In the genomic region with DNA sequence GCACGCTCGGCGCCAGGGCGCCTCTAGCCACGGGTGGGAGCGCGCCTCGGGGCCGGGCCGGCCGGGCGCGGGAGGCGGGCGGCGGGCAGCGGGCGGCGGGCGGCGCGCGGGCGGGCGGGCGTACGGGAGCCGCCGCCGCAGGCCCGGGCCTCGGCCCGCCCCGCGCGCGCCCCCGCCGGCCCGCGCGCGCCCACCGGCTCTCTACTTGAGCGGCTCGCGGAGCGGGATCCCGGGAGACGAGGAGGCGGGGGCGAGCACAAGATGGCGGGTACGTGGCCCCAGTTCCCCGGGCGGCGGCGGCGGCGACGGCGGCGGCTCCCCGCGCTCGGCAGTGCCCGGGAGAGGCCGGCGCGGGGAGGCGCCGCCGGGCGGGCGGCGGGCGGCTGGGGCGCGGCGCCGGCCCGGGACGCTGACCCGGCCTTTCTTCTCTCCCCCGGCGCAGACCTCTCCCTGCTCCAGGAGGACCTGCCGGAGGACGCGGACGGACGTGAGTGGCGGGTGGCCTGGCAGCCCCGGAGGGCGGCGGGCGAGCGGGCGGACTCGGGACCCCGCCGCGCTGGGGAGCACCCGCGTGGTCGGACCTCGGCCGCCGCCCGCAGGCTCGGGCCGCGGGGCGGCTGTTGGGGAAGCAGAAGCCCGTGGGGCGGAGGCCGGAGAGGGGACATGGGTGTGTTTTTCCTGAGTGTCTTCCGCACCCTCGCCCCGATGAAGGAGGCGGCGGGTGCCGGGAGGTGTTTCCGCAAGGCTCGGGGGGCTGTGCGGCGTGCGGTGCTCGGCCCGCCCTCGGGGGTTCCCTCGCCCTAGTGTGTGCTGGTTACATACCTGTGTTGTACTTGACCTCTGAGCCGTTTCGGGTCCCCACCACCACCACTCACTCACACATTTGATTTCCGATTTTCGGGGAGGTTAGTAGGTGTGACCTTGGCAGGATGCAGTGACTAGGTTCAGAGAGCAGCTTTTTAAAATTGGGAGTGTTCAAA, we compare ENCODE assay signal across 8 mouse cellular contexts. TPM values are rescaled to one million over a fixed set of nuclear protein-coding genes. Genes with fewer than 3 reads are reported as not detected.
A peak's percentile ranks its signal among the peaks of the same experiment; 100 is the strongest.
DNase-seq lines count a peak whose midpoint lies in the region; ATAC-seq lines count a peak whose summit lies in the region.

No protein-coding gene starts in this region.

- intact Hi-C loops in left cerebral cortex, postnatal 4 days (cut with DNase I) = loop anchor here (10.0 kb wide), 1 partner anchor 79 kb away; no protein-coding TSS in a partner anchor

- ATAC-seq in common myeloid progenitor, adult 5-6 weeks (replicated peaks; ENCODE audit: low read depth, poor library complexity, severe bottlenecking) = peak; percentile 41
- peak; percentile 61 for ATAC-seq in inflammation-experienced regulatory T-cells, adult 6 months

- peak; percentile 81 to 91 for DNase-seq in adrenal gland, adult (ENCODE audit: inconsistent age in 2 of 2, low spot score in 1 of 2)
- peak; percentile 80 for DNase-seq in gastrocnemius, postnatal 25 days
- peak; percentile 92 for DNase-seq in left cerebral cortex, postnatal 4 days
- DNase-seq in mesoderm, embryonic 11.5 days (ENCODE audit: low read depth, low spot score) = peak; percentile 59
- peak; percentile 84 for DNase-seq in right cerebral cortex, postnatal 14 days
- DNase-seq in urinary bladder, postnatal 4 days (ENCODE audit: low spot score in 2 of 2) = peak; percentile 64 to 77

RNA-seq across cellular contexts. Expression of gene Ppp4r1, which starts 1.1 kb away (rescaled TPM):
- 53.1 and 60.4 TPM in 2 replicates for total RNA-seq in common myeloid progenitor, adult 5-6 weeks (2017)
- total RNA-seq in gastrocnemius, postnatal 25 days (2021) = 10 to 100 TPM; 19.9 to 24.3 TPM
- polyA plus RNA-seq in inflammation-experienced regulatory T-cells, adult 6 months (2017; shearing (Covaris generic)) = 10 to 100 TPM; 17.2 to 32.9 (median 20.8) TPM
- 10 to 100 TPM; 80.6 to 86.3 TPM for total RNA-seq in left cerebral cortex, postnatal 4 days (2021)

RNA-seq across cellular contexts. Expression of gene Rab31, which starts 10.9 kb away (rescaled TPM):
- total RNA-seq in common myeloid progenitor, adult 5-6 weeks (2017) = 45.9 and 56.4 TPM in 2 replicates
- 1 to 10 TPM; 6.9 to 8.1 TPM for total RNA-seq in gastrocnemius, postnatal 25 days (2021)
- polyA plus RNA-seq in inflammation-experienced regulatory T-cells, adult 6 months (2017; shearing (Covaris generic)) = 1 to 10 TPM; 1.7 to 2.8 (median 2.6) TPM
- 10 to 100 TPM; 83.1 to 96.3 TPM for total RNA-seq in left cerebral cortex, postnatal 4 days (2021)

Comparison
In these comparisons a context has a peak if more than half of its experiments do, and no peak if none do; other contexts are left out.
1. Peak in every context shown above with its lines: DNase-seq and ATAC-seq.